Mouse (Mus musculus) A20 (cell line): ENCODE results near the gene Kcnq4.

ENCODE experiments used
- DNase-seq: peaks from one replicate; pipeline ENCODE4 v3.0.0-alpha.2; 2011; ENCODE audit warnings: low read depth, low spot score

The Kcnq4 gene

GRCm38 (mm10) chr4:120673606-120674005, 74.8 kb downstream of the Kcnq4 start:
- no peak for DNase-seq

GRCm38 (mm10) chr4:120671046-120671445, 77.4 kb downstream of the Kcnq4 start:
- no peak for DNase-seq

- no peak for DNase-seq
These were observed 78.8 kb downstream of the Kcnq4 start for GRCm38 (mm10) chr4:120669585-120669984.

DNA sequence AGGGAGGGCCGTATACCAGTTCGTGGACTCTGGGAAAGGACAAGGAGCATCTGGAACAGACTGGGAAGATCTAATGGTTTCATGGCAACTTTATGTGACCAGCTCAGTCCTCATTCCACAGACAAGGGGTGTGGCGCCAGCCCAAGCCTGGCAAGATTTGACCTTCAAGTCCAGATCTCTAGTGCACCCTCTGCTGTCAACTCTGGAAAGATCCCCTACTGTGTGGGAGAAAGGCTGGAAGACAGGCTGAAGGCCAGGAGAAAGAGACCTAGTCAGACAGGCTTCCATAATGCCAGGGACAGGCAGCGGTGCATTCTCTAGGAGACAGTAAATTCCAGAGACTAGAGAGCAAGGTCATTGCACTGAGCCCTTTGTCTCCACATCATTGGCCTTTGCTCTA, 79.9 kb downstream of the Kcnq4 start:
- DNase-seq, result no peak

- no peak for DNase-seq
These were observed 80.9 kb downstream of the Kcnq4 start for GRCm38 (mm10) chr4:120667555-120667954.

DNA sequence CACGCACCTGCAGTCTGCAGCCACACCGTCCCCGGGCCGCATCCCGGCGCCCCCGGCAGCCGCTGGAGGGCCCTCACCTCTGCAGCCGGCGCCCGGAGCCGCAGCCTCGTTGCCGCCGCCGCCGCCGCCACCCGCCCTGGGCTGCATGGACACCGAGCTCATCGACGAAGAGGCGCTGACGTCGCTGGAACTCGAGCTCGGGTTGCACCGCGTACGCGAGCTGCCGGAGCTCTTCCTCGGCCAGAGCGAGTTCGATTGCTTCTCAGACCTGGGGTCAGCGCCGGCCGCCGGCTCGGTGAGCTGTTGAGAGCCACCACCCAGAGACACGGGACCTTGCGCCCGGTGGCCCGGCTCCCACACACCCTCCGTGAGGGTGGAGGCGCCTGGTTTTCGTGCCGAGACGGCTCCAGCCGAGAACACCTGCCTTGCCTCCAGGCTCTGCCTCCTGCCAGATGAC, 81.3 kb downstream of the Kcnq4 start:
- DNase-seq, result peak; percentile 12

DNA sequence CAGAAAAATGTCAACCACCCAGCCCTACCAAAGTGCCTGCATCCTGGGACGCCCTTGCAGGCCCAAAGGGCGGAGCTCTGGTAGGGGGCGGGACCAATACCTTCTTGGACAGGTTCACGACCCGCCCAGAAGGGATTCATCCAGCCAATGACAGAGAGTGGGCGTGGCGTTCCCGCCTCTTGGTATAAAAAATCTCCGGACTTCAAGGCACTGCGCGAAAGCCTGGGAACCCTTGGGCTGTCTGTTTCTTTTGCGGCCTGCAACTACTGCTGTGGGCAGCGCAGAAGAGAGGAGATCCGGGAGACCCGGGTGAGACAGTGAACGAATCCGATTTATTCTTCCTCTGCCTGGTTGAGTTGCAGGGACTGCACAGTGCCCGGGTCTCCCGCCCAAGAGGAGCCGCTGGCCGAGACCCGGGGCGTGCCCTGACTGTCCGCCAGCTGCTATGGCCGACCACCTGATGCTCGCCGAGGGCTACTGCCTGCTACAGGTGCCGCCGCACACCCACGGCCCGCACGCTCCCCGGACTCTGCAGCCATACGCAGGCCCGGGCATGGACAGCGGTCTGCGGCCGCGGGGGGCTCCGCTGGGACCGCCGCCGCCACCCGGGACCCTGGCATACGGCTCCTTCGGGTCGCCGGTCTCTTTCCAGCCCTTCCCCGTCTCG, 81.9 kb downstream of the Kcnq4 start, which contains the start of gene Cited4:
TSS of gene Cited4 (plus strand) at position 215 of the 667 bp plus-strand sequence.
- DNase-seq, result peak; percentile 49

GRCm38 (mm10) chr4:120665782-120666181, 82.6 kb downstream of the Kcnq4 start:
- no peak for DNase-seq

GRCm38 (mm10) chr4:120665144-120665700, 83.2 kb downstream of the Kcnq4 start:
- DNase-seq, result no peak

DNA sequence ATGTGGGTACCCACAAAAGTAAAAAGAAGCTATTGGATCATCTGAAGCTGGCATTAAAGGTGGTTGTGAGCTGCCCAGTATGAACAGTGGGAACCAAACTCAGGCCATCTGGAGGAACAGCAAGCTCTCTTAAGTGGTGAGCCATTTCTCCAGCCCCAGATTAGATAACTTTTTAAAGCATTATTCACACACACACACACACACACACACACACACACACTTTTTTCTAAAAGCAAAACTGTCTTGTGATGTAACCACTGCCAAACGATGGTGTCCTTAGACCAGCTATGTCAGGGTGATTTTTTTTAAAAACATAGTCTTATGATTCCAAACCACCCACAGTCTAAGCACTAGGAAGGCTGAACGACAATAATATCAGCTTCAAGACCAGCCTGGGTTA, 83.8 kb downstream of the Kcnq4 start:
- no peak for DNase-seq

GRCm38 (mm10) chr4:120660485-120660884, 87.9 kb downstream of the Kcnq4 start:
- no peak for DNase-seq

DNA sequence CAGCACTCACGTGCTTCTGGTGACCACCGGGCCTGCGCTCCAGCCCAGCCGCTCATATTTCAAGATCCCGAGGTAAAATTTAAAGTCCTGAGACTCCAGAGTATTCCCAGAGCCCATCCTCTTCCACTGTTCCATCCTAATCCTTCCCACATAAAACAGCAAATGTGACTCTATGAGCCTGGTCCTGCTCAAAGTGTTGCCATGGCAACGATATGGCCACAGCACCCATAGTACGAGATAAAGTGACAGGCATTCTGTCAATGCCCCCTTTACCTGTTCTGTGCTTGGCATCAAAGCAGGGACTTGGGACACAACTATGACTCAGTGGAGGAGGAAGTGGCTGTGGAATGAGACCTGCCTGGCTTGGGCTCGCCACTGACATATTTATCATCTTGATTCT, 92.5 kb downstream of the Kcnq4 start:
- no peak for DNase-seq

- DNase-seq, result no peak
These were observed 98.2 kb downstream of the Kcnq4 start for GRCm38 (mm10) chr4:120650208-120650592.

GRCm38 (mm10) chr4:120649369-120650207, 98.8 kb downstream of the Kcnq4 start:
- no peak for DNase-seq
